Mouse (Mus musculus): Measurements from ENCODE around the gene Mfap3. TPM values are rescaled to one million over a fixed set of nuclear protein-coding genes. Genes with fewer than 3 reads are reported as not detected.

Gene Mfap3
- total RNA-seq, 2 experiments from 2014 or later, result 28.7 to 34.8 TPM

Other genes with a start within 250 kb of the Mfap3 start
- 10 to 100 TPM; 34.9 to 39.9 TPM for gene Fam114a2, start within 50 bp of the Mfap3 start, total RNA-seq (2021)
- 1 to 10 TPM; 6.9 to 7.3 TPM for gene Galnt10, start 126.8 kb downstream of the Mfap3 start, total RNA-seq (2021)